Mouse (Mus musculus): ENCODE data around the gene Rufy2. TPM values are rescaled to one million over a fixed set of nuclear protein-coding genes. Genes with fewer than 3 reads are reported as not detected.

Rufy2 gene
- 10 to 100 TPM; 14.8 to 30.7 TPM for total RNA-seq (2021)
- long read RNA-seq, experiment 1, full-length matches to known transcripts, result 1 of 6 reads
- long read RNA-seq, experiment 1, partial matches to known transcripts, result 2 of 6 reads
- long read RNA-seq, experiment 1, other reads (novel, unspliced or antisense), result 3 of 6 reads
- long read RNA-seq, experiment 2, full-length matches to known transcripts, result 3 of 15 reads
- long read RNA-seq, experiment 2, partial matches to known transcripts, result 0 of 15 reads
- long read RNA-seq, experiment 2, other reads (novel, unspliced or antisense), result 12 of 15 reads

GRCm38 (mm10) chr10:62980039-62980954 lies at the start of gene Rufy2:
Rufy2 (plus strand) TSS chr10:62980223.
- DNase-seq, result peak; percentile 92

- no peak for DNase-seq
Observed at GRCm38 (mm10) chr10:62932381-62932780, 47.6 kb upstream of the Rufy2 start.

GRCm38 (mm10) chr10:62944975-62945580 lies 34.9 kb upstream of the Rufy2 start:
- no peak for DNase-seq

GRCm38 (mm10) chr10:62946738-62947471 lies 33.1 kb upstream of the Rufy2 start, which contains the start of gene Dna2:
Dna2 (plus strand) TSS chr10:62947026.
- DNase-seq, result peak; percentile 85

- DNase-seq, result no peak
Observed at GRCm38 (mm10) chr10:62948551-62948950, 31.5 kb upstream of the Rufy2 start.

- DNase-seq, result no peak
Observed at GRCm38 (mm10) chr10:62963956-62964355, 16.1 kb upstream of the Rufy2 start.

- no peak for DNase-seq
Observed at GRCm38 (mm10) chr10:62965796-62966195, 14.2 kb upstream of the Rufy2 start.

GRCm38 (mm10) chr10:62966291-62966690 lies 13.7 kb upstream of the Rufy2 start:
- DNase-seq, result no peak

GRCm38 (mm10) chr10:62971821-62972220 lies 8.2 kb upstream of the Rufy2 start:
- no peak for DNase-seq

GRCm38 (mm10) chr10:62979667-62980038 lies 370 bp upstream of the Rufy2 start:
- DNase-seq, result no peak

GRCm38 (mm10) chr10:62984072-62984471 lies 4.0 kb downstream of the Rufy2 start:
- no peak for DNase-seq

- no peak for DNase-seq
Observed at GRCm38 (mm10) chr10:62984495-62984894, 4.5 kb downstream of the Rufy2 start.

GRCm38 (mm10) chr10:62987341-62987740 lies 7.3 kb downstream of the Rufy2 start:
- peak; percentile 45 for DNase-seq

- no peak for DNase-seq
Observed at GRCm38 (mm10) chr10:62990636-62991035, 10.6 kb downstream of the Rufy2 start.

- DNase-seq, result no peak
Observed at GRCm38 (mm10) chr10:62993991-62994390, 14.0 kb downstream of the Rufy2 start.

- DNase-seq, result no peak
Observed at GRCm38 (mm10) chr10:63000584-63000983, 20.6 kb downstream of the Rufy2 start.

- DNase-seq, result no peak
Observed at GRCm38 (mm10) chr10:63003252-63003651, 23.2 kb downstream of the Rufy2 start.

- no peak for DNase-seq
Observed at GRCm38 (mm10) chr10:63004556-63004955, 24.5 kb downstream of the Rufy2 start.

GRCm38 (mm10) chr10:63008193-63008592 lies 28.2 kb downstream of the Rufy2 start:
- DNase-seq, result no peak

GRCm38 (mm10) chr10:63010268-63010667 lies 30.2 kb downstream of the Rufy2 start:
- no peak for DNase-seq

- no peak for DNase-seq
Observed at GRCm38 (mm10) chr10:63011556-63011955, 31.5 kb downstream of the Rufy2 start.

- no peak for DNase-seq
Observed at GRCm38 (mm10) chr10:63013476-63013875, 33.5 kb downstream of the Rufy2 start.
